Mouse (Mus musculus): ENCODE measurements around the gene Dync1li1.

DNA sequence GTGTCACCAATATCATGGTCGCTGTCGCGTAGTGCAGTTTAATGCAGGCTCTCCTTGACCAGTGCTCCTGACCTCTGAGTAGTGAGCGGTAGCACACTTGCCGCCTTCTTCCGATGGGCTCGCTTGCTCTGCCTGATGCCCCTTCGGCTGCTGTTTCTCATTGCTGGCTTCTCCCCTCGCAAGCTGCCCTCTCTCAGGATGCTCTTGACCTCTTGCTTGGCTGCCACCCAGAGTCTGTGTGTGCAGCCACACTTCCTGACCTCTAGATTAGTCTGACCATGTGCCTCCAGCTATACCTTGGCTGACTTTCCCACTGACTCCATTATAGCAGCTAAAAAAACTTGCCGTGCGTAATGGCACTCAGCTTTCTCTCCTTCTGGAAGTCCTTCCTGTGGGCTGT is 47.9 kb downstream of the Dync1li1 start:
- TF ChIP-seq CTCF (IDR thresholded peaks at IDR 0.05; ENCODE audit: extremely low read depth, insufficient read length, insufficient replicate concordance, low read depth, low read length) (no peak), POLR2A (IDR thresholded peaks at IDR 0.05; ENCODE audit: low read depth, low read length) (no peak)
